Mouse (Mus musculus) left cerebral cortex, adult 8-10 months (tissue): Measurements from ENCODE around the gene Hdgf. TPM values are rescaled to one million over a fixed set of nuclear protein-coding genes. Genes with fewer than 3 reads are reported as not detected.

Experiments
- DNase-seq, 2 experiments: peaks; one replicate each; pipeline ENCODE4 v3.0.0; 2022; ENCODE audit warnings: low spot score in 2 of 2
- total RNA-seq, 4 experiments: library from RNA; stranded (reverse); gene quantifications; 2 replicates each; pipeline ENCODE4 v1.2.4; 2022

Hdgf gene
- total RNA-seq, 4 experiments from 2014 or later: 144 to 158 (median 146) TPM

GRCm38 (mm10) chr3:87909381-87909780, 3.3 kb downstream of the Hdgf start:
- no peak for DNase-seq

- DNase-seq: no peak
These were observed 3.8 kb downstream of the Hdgf start for GRCm38 (mm10) chr3:87909874-87910273.

GRCm38 (mm10) chr3:87910573-87911141, 4.5 kb downstream of the Hdgf start:
- DNase-seq: peak in 1 of 2 experiments; percentile 67

GRCm38 (mm10) chr3:87913491-87913890, 7.4 kb downstream of the Hdgf start:
- DNase-seq: no peak

- DNase-seq: no peak
These were observed 7.8 kb downstream of the Hdgf start for GRCm38 (mm10) chr3:87913891-87914290.

- DNase-seq: no peak
These were observed 10.9 kb downstream of the Hdgf start for GRCm38 (mm10) chr3:87916990-87917389.

- no peak for DNase-seq
These were observed 12.4 kb downstream of the Hdgf start for GRCm38 (mm10) chr3:87918551-87918950.

- peak; percentile 67 to 90 for DNase-seq
These were observed 13.4 kb downstream of the Hdgf start, which contains the start of gene Mrpl24 for GRCm38 (mm10) chr3:87919336-87920108. Gene Mrpl24, plus strand, starts transcription at chr3:87919506.

- no peak for DNase-seq
These were observed 14.3 kb downstream of the Hdgf start for GRCm38 (mm10) chr3:87920270-87920943.

DNA sequence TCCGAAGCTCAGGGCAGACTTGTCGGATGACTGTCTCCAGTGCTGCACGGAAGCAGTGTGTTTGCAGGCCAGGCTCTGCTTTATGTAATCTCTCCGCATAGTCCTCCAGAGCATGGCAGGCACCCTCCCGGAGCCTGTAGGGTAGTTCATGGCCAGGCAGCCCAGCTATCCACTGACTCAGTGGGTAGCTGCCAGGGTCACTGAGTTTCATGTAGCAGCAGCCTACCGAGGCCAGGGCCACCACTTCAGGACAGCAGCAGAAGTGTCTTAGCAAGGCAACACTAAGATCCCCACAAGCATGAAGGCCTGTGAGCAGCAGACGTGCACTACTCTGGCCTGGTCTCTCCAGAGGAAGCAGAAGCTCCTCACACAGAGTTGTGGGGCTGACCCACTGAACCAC, 18.9 kb downstream of the Hdgf start:
- no peak for DNase-seq

GRCm38 (mm10) chr3:87927452-87927851, 21.3 kb downstream of the Hdgf start:
- no peak for DNase-seq

DNA sequence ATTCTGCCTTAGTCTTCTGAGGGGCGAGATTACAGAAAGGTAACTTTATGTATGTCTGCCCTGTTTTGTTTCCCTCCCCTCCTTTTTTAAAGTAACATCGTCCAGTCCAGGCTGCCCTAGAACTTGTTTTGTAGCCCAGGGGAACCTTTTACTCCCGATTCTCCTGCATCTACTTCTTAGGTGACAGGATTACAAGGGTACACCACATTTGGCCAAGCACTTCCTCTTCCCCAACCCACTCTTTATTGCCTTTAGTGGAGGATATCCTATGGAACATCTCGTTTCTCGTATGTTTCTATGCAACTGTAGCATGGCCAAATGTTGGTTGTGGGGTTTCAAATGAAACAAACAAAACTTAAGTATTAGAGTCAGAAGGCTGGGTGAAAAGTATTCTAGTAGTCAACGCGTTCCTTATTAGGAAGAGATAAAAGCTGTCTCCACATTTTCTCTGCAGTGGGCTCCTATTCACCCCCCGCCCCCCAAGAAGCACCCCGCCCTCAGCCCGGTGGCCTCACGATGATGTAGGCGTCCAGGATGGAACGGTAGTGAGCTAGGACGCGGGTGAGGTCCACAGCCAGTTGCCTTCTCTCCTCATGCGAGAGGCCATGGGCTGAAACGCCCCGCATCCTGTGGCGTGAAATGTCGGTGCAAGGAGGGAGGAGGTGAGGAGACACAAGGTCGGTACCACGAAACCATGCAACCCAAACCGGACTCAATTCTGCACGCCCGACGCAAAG, 23.4 kb downstream of the Hdgf start:
- no peak for DNase-seq

- DNase-seq: peak; percentile 95 to 96
These were observed 24.1 kb downstream of the Hdgf start, which contains the start of the genes Isg20l2 and Rrnad1 for GRCm38 (mm10) chr3:87930078-87930795. Gene Isg20l2, plus strand, starts transcription at chr3:87930314. Gene Rrnad1, minus strand, starts transcription at chr3:87930717.

- DNase-seq: no peak
These were observed 27.9 kb downstream of the Hdgf start for GRCm38 (mm10) chr3:87934026-87934425.

DNA sequence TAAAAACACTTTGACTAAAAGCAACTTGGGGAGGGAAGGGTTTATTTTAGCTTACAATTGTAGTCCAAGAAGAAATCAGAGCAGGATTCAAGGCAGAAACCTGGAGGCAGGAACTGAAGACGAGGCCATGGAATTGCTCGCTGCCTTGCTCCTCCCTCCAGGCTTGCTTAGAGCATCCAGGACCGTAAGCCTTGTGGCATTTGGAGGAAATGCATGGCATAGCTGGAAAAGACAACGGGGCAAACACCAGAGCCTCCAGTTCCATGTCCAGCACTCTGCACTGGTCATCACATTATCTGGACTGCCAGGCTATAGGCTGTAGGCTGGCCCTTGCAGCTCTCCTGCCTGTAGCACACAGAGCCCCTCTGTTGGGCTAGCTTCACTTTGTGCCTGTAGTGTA, 28.4 kb downstream of the Hdgf start:
- DNase-seq: no peak

DNA sequence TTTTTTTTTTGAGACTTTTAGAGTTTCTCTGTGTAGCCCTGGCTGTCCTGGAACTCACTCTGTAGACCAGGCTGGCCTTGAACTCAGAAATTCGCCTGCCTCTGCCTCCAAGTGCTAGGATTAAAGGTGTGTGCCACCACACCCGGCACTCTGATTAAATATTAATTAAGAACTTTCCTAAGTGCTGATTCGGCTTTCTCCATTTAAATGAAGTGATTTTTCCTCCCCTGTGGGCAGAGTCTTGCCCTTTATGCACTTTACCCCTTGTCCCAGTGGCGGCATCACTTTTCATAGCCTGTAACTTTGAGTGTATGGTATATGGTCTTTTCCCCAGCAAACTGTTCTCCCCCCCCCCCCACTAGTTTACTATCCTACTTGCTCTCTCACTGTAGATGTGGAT, 29.1 kb downstream of the Hdgf start:
- no peak for DNase-seq

GRCm38 (mm10) chr3:87935776-87936175, 29.7 kb downstream of the Hdgf start:
- peak in 1 of 2 experiments; percentile 59 for DNase-seq

GRCm38 (mm10) chr3:87940611-87941010, 34.5 kb downstream of the Hdgf start:
- DNase-seq: no peak

DNA sequence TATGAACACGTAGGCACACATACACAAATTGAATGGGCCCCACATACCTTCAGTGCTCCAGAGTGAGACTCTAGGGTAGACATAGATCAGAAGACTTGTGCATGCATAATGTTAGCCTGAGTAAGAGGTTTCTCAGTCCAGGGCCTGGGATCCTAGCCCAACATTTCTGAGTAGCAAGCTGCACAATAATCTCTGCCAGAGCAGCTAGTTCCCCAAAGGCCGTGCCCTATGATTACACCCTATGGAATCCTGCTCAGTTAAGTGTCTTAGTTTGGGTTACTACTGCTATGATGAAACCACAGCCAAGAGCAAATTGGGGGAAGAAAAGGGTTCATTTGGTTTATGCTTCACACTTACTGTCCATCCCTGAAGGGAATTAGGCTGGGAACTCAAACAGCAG, 36.4 kb downstream of the Hdgf start:
- no peak for DNase-seq

DNA sequence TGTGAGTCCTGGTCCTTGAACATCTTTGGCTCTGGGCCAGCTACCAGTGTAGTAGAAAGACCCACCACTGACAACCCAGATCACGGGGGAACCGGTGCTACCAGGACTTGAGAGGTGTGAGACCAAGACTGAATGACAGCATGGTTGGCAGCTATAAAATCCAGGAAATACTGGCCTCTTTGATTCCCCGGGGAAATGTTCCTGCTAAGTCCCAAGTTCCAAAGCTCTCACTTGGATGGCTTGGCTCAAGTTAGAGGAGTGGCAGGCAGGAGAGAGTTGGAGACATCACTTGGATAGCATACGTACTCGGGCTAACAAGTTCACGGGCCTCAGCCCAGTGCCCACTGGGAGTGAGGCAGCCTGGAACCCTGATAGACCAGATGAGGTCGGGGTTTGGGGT, 37.5 kb downstream of the Hdgf start:
- DNase-seq: no peak
